Mouse (Mus musculus) limb, embryonic 10.5 days (tissue): ENCODE measurements around the gene Dync1i2. TPM values are rescaled to one million over a fixed set of nuclear protein-coding genes. Genes with fewer than 3 reads are reported as not detected.

ENCODE experiments used
- DNase-seq: peaks from one replicate; pipeline ENCODE4 v3.0.0-alpha.2; 2017; ENCODE audit warnings: low spot score
- H3K27ac ChIP-seq: fragments of 300-500 bp; sonication (generic); 2 replicates; pipeline ENCODE4 v1.5.1; 2016; ENCODE audit warnings: mild to moderate bottlenecking
- H3K27me3 ChIP-seq: fragments of 300-500 bp; sonication (generic); 2 replicates; pipeline ENCODE4 v1.6.1; 2016; ENCODE audit warnings: low read depth, mild to moderate bottlenecking; ENCODE audit not compliant: poor library complexity, severe bottlenecking
- H3K36me3 ChIP-seq: fragments of 300-500 bp; sonication (generic); 2 replicates; pipeline ENCODE4 v1.6.1; 2016; ENCODE audit warnings: mild to moderate bottlenecking, moderate library complexity
- H3K4me1 ChIP-seq: fragments of 300-500 bp; sonication (generic); 2 replicates; pipeline ENCODE4 v1.6.1; 2016
- H3K4me3 ChIP-seq: fragments of 300-500 bp; sonication (generic); 2 replicates; pipeline ENCODE4 v1.5.1; 2016; ENCODE audit warnings: mild to moderate bottlenecking, moderate library complexity
- H3K9me3 ChIP-seq: fragments of 300-500 bp; sonication (generic); replicated peaks from 2 replicates; pipeline ENCODE4 v1.6.1; 2016; ENCODE audit warnings: mild to moderate bottlenecking
- WGBS: fragments of 180-500 bp; shearing (Covaris S2); methylation state at CpG from one replicate; pipeline ENCODE4 v1.1.7; 2016; 5-methylcytosine and 5-hydroxymethylcytosine counted together
- polyA plus RNA-seq: library from polyadenylated mRNA; unstranded; fragments of >200 nt; fragmentation: Nextera tagmentation; extraction: Ambion mirVana; gene quantifications from 2 replicates; pipeline ENCODE4 v1.2.1, GENCODE M21; 2016

Gene Dync1i2
- polyA plus RNA-seq, 1 experiment from 2014 or later, result 95.3 TPM

DNA sequence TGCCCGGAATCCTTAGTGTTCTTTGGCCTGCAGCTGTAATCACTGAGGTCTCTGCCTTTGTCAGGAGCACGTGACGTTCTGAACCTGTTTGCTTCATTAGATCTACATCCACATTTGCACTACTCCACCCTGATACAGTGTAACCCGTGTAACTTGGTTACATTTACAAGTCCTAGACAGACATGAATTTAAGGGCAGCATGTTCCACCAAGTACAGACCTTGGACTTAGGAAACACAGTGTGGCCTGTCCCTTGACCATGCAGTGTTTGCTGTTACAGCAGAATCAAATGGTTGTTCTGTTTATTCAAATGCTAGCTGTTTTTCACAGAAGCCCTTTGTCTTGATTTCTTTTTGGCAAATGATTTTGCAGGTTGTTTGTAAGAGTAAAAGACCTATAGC is 43.3 kb downstream of the Dync1i2 start:
- peaks cover 92% of the 10 kb centered on the region for H3K36me3 ChIP-seq
- H3K4me3 ChIP-seq, result no peak overlapping the region
- DNase-seq, result no peak
- no peak overlapping the region for H3K27ac ChIP-seq
- no peaks in the 10 kb centered on the region for H3K4me1 ChIP-seq
- WGBS, result 87% methylated on average over 4 of the region's 4 CpGs
- H3K9me3 ChIP-seq, result no peaks in the 10 kb centered on the region
- no peaks in the 10 kb centered on the region for H3K27me3 ChIP-seq

DNA sequence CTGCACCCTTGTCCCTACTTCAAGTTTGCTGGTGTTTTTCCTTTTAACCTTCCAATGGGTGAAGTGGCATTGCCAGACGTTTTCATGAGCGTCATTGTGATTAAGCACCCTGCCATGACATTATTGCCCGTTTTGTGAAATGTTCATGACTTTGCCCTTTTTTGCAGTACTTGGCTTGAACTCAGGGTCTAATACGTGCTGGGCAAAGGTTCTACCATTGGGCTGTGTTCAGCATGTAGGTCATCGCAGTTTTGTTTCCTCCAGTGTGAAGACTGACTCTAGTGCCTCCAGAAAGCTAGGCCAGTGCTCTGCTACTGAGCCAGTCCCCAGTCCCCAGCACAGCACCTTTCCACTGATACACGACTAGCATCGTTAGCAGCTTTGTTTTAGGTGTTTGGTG is 45.1 kb downstream of the Dync1i2 start:
- DNase-seq, result no peak
- 85% methylated on average over 7 of the region's 7 CpGs for WGBS

DNA sequence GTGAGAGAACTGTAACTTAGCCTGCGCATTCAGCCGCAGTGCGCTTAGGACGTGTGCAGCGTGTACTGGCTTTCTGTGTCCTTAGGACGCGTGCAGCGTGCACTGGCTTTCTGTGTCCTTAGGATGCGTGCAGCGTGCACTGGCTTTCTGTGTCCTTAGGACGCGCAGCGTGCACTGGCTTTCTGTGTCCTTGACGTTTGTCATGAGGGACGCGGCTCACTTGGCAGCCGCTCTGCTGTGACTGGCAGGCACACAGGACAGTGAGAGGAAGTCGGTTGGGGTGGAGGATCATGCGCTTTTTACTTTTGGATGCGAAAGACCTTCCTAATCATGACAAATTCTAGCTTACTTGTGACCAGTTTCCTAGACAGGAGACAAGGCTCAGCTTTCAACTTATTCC is 53.1 kb downstream of the Dync1i2 start:
- no peaks in the 10 kb centered on the region for H3K4me1 ChIP-seq
- H3K4me3 ChIP-seq, result no peak overlapping the region
- H3K36me3 ChIP-seq, result peaks cover 88% of the 10 kb centered on the region
- H3K9me3 ChIP-seq, result no peaks in the 10 kb centered on the region
- WGBS, result 97% methylated on average over 20 of the region's 20 CpGs
- H3K27ac ChIP-seq, result no peak overlapping the region
- no peaks in the 10 kb centered on the region for H3K27me3 ChIP-seq
- DNase-seq, result no peak

More for the DNA sequence above, 45.1 kb downstream of the Dync1i2 start:
- no peaks in the 10 kb centered on the region for H3K4me1 ChIP-seq
- H3K27ac ChIP-seq, result no peak overlapping the region
- peaks cover 91% of the 10 kb centered on the region for H3K36me3 ChIP-seq
- H3K27me3 ChIP-seq, result no peaks in the 10 kb centered on the region
- no peaks in the 10 kb centered on the region for H3K9me3 ChIP-seq
- no peak overlapping the region for H3K4me3 ChIP-seq

DNA sequence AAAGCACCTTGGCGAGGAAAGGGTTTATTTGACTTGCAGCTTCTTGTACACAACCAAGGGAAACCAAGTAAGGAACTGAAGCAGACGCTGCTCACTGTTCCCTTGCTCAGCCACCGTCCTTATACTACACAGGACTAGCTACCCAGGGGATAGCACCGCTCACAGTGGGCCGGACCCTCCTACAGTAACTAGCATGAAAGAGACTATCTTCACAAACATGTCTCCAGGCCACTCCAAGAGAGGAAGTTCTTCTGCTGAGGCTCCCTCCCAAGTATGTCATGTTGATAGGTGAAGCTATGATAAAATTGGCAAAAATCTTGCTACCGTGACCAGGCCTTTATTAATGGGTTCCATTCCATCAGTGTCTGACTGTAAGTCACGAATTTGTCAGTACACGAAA is 57.2 kb downstream of the Dync1i2 start:
- DNase-seq, result no peak
- Histone ChIP-seq H3K4me1 (no peaks in the 10 kb centered on the region), H3K27ac (no peak overlapping the region), H3K36me3 (peaks cover 49% of the 10 kb centered on the region), H3K27me3 (no peaks in the 10 kb centered on the region), H3K9me3 (no peaks in the 10 kb centered on the region), H3K4me3 (no peak overlapping the region)
- WGBS, result 93% methylated on average over 8 of the region's 8 CpGs

DNA sequence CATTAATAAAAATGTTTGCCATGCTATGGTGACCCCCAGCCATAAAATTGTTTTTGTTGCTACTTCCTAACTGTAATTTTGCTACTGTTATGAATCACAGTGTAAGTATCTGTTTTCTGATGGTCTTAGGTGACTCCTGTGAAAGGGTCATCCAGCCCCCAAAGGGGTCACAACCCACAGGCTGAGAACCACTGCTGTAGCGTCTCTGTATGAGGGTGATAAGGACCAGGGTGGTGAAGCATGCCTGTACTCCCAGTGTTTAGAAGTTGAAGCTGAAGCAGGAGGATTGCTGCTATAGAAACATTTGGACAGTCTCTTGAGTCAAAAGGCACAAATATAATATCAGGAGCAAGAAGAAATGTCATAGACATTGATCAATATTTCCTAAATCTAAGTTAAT is 57.8 kb downstream of the Dync1i2 start:
- 63% methylated on average over 1 of the region's 1 CpGs for WGBS
- Histone ChIP-seq H3K27ac (no peak overlapping the region), H3K9me3 (no peaks in the 10 kb centered on the region), H3K36me3 (peaks cover 44% of the 10 kb centered on the region), H3K27me3 (no peaks in the 10 kb centered on the region), H3K4me1 (no peaks in the 10 kb centered on the region), H3K4me3 (no peak overlapping the region)
- no peak for DNase-seq

DNA sequence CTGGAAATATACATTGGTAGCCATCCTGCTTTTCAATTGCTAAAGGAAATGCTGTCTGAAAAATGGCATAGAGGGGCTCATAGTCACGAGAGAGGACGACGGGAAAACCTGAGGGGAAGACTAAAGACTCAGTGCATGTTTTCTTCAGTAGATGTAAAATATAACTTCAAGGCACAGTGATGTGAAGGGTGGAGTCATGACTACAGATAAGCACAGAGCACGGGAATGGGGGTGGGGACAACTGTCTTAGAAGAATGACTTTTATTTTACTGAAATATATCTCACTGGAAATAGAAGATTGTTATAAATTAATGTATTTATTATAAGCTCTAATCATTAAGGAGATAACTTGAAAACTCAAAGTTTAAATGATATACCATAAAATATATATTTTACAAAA is 58.6 kb downstream of the Dync1i2 start:
- peaks cover 42% of the 10 kb centered on the region for H3K36me3 ChIP-seq
- H3K27ac ChIP-seq, result no peak overlapping the region
- H3K9me3 ChIP-seq, result no peaks in the 10 kb centered on the region
- no peaks in the 10 kb centered on the region for H3K4me1 ChIP-seq
- H3K27me3 ChIP-seq, result no peaks in the 10 kb centered on the region
- WGBS, result 85% methylated on average over 4 of the region's 4 CpGs
- no peak for DNase-seq
- no peak overlapping the region for H3K4me3 ChIP-seq

DNA sequence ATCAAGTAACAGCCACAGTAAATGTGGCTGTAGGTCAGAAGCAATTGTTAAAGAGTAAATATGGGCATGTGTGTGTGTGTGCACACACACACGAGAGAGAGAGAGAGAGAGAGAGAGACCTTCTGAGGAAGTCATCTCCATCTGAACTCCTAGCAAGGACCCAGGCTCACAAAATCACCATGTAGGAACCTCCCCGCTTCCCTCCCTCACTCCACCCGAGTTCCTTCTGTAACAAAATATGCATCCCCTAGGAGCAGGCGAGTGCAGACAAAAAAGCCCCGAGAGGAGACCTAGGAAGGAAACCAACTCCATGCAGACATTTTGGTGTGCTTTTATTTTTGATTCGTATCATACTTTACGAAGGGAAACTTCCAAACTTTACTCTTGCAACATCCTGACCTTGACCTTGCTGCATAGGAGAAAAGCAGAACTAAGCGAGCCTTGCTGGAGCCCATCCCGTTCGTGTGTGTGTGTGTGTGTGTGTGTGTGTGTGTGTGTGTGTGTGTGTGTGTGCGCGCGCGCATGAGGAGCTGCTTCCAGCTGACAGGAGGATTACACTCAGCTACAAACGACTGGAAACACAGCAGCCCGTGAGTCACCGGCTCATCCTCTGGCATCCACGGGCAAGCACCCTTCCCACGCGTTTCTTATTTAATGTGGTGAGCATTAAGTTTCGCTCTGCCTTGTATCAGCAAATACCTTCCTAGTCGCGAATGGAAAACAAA is 62.6 kb downstream of the Dync1i2 start:
- H3K27ac ChIP-seq, result no peak overlapping the region
- no peak overlapping the region for H3K4me3 ChIP-seq
- no peaks in the 10 kb centered on the region for H3K9me3 ChIP-seq
- peaks cover 16% of the 10 kb centered on the region; the same call in 1 of the 2 replicates for H3K36me3 ChIP-seq
- 80% methylated on average over 23 of the region's 23 CpGs for WGBS
- H3K4me1 ChIP-seq, result peaks cover 10% of the 10 kb centered on the region
- no peaks in the 10 kb centered on the region for H3K27me3 ChIP-seq
- DNase-seq, result no peak

DNA sequence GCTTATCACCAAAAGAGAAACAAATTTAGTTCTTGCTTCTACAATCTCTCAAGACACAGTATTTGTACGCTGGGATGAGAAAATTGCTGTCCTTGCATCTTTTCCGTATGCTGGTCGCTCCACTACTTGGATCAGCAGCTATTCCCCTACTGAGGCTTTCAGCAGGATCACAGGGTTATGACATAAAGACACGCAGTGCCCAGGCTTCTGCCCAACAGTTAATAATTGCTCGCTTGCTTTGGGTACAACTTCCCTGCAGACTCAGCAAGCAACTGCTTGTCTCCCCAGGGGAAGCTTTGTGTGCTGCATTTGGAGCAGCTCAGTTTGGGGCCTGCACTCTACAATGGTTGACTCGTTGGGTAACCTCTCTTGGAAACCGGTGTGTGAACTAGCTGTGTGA is 64.2 kb downstream of the Dync1i2 start:
- peaks cover 16% of the 10 kb centered on the region; the same call in 1 of the 2 replicates for H3K36me3 ChIP-seq

DNA sequence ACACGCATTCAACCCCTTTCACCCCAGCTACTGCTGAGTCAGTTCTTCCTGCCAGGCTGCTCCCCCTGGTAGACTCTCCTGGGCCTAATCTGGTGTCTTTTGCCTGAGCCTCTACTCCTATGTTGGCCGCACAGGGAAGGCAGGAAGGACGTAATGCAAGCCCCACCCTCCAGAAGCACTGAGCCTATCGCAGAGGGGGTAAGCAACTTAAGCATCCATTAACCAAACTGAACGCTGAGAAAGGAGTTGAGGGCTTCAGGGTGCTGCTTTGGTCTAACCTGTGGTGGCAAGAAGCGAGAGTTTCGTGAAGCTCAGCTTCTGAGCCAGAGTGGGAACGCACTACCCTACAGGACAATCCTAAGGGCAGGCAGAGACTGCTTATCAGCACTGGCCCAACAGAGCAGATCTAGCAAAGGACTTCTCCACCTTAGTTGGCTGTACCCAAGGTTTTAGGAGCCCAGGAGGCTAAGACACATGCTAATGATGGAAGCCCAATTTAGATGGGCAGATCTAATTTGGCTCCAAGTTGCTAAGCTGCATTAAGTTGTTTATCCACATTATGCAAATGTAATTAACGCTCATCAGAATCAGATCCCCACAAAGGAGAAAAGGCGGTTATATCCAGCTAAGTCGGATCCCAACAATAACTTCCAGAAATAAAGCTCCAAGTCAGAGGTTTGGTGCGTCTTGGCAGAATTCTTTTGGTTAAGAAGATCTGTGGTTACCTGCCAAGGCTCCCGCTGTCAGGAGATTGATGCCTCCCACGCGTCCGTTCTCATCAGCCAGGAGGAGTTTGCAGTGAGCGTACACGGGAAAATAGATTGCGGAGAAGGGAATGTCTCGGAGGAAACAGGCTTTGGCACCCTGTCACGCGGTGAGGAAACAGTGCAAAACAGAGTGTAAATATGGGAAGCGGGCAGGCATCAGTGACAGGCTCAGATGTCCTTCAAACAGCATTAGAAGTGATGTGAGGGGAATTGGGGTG is 67.6 kb downstream of the Dync1i2 start:
- 86% methylated on average over 23 of the region's 23 CpGs for WGBS
- Histone ChIP-seq H3K9me3 (no peaks in the 10 kb centered on the region), H3K36me3 (peaks cover 27% of the 10 kb centered on the region), H3K27ac (no peak overlapping the region), H3K4me1 (peaks cover 10% of the 10 kb centered on the region), H3K4me3 (no peak overlapping the region), H3K27me3 (no peaks in the 10 kb centered on the region)
- no peak for DNase-seq

More for the DNA sequence above, 64.2 kb downstream of the Dync1i2 start:
- no peak overlapping the region for H3K4me3 ChIP-seq
- 90% methylated on average over 7 of the region's 7 CpGs for WGBS
- DNase-seq, result no peak
- H3K4me1 ChIP-seq, result peaks cover 10% of the 10 kb centered on the region
- no peak overlapping the region for H3K27ac ChIP-seq
- no peaks in the 10 kb centered on the region for H3K9me3 ChIP-seq
- H3K27me3 ChIP-seq, result no peaks in the 10 kb centered on the region

DNA sequence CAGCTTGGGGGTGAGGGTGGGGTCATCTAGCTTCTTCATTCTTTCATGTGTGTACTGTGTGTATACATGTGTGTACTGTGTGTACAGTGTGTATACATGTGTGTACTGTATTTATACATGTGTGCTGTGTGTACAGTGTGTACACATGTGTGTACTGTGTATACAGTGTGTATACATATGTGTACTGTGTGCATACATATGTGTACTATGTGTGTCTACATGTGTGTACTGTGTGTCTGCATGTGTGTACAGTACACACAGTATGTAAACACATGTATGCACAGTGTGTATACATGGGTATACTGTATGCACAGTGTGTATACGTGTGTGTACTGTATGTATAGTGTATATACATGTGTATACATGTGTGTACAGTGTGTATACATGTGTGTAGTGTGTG is 70.5 kb downstream of the Dync1i2 start:
- peaks cover 10% of the 10 kb centered on the region for H3K36me3 ChIP-seq
- H3K27ac ChIP-seq, result no peak overlapping the region
- no peaks in the 10 kb centered on the region for H3K9me3 ChIP-seq
- no peaks in the 10 kb centered on the region for H3K27me3 ChIP-seq
- 75% methylated on average over 1 of the region's 1 CpGs for WGBS
- H3K4me1 ChIP-seq, result peaks cover 10% of the 10 kb centered on the region
- H3K4me3 ChIP-seq, result no peak overlapping the region
- DNase-seq, result no peak

DNA sequence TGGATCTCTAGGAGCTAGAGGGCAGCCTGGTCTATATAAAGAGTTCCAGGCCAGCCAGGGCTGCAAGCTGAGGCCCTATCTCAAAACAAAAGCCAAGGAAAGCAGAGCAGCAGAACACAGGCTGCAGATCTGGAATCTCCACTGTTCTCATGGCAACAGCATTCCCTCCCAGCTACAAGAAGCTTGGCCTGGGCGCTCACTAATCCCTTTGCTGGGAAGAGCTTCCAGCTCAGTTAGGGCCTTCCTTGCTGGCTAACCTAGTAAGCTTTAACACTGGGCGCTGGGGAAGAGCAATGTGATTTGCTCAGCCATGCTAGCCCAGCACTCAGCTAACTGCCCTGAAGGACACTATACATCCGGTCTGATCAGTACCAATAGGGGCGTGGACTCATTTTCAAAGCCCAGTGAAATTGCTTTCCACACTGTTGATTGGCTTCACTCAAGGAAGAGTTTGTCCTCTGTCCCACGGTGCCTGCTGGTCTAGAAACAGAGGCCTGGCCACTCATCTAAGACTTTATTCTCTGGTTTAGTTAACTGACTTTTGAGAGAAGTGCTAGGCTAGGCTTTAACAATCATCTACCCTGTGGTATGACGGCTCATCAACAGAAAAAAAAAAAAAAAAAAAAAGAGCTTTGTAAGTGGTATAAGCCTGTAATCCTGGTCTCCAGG is 78.7 kb downstream of the Dync1i2 start:
- Histone ChIP-seq H3K4me3 (no peak overlapping the region), H3K27ac (peak overlapping the region; percentile 62; the same call in 1 of the 2 replicates), H3K4me1 (peaks cover 5% of the 10 kb centered on the region), H3K36me3 (no peaks in the 10 kb centered on the region), H3K27me3 (no peaks in the 10 kb centered on the region), H3K9me3 (no peaks in the 10 kb centered on the region)
- 59% methylated on average over 6 of the region's 6 CpGs for WGBS
- no peak for DNase-seq

DNA sequence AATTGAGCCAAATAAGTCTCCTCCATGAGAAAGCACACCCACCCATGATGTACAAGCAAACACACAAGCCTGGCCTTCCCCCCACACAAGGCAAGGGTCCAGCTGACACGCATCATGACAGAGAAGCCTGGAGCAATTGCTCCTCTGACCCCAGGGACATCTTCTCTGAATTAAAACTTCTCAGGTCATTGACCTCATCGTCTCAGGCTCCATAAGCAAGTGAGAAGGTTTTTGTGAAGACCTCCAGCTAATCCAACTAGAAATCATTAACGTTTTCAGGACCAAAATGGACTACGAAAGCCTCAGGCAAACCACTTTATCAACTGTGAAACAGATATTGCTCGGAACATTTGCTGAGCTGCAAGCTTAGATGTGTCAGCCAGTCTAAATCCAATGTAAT is 80.1 kb downstream of the Dync1i2 start:
- no peak for DNase-seq
- no peaks in the 10 kb centered on the region for H3K9me3 ChIP-seq
- H3K27me3 ChIP-seq, result no peaks in the 10 kb centered on the region
- no peak overlapping the region for H3K27ac ChIP-seq
- no peaks in the 10 kb centered on the region for H3K36me3 ChIP-seq
- peaks cover 5% of the 10 kb centered on the region for H3K4me1 ChIP-seq
- 44% methylated on average over 5 of the region's 5 CpGs for WGBS
- no peak overlapping the region for H3K4me3 ChIP-seq

DNA sequence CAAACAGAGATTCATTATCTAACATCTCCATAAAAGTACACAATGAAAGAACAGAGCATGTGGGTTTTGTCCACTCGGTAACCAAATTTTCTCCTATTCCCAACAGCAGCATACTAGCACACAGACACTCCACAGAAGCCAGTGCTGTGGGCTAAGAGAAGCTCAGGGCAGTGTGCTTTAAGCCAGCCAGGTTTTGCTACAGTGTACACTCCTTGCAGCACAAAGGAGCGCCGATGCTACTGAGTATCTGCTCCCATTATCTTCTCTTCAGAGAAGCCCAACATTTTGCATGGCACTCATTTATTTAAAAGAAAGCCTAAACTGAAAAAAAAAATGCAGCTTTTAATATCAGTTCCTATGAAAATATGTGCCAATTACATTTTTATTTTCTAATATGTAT is 82.5 kb downstream of the Dync1i2 start:
- DNase-seq, result no peak
- Histone ChIP-seq H3K4me1 (peaks cover 5% of the 10 kb centered on the region), H3K4me3 (no peak overlapping the region), H3K27ac (no peak overlapping the region), H3K27me3 (no peaks in the 10 kb centered on the region), H3K36me3 (no peaks in the 10 kb centered on the region), H3K9me3 (no peaks in the 10 kb centered on the region)
- WGBS, result 88% methylated on average over 3 of the region's 3 CpGs
